Mouse (Mus musculus) forebrain, postnatal 0 days (tissue): Measurements from ENCODE around the gene Hat1. TPM values are rescaled to one million over a fixed set of nuclear protein-coding genes. Genes with fewer than 3 reads are reported as not detected.

ENCODE experiments used
- ATAC-seq: fragments of 200-750 bp; cut with Nextera tagmentation; 2 replicates; pipeline ENCODE4 v1.8.0; 2017; ENCODE audit warnings: mild to moderate bottlenecking, moderate library complexity
- DNase-seq: peaks from one replicate; pipeline ENCODE4 v3.0.0-alpha.2; 2015
- H3K27ac ChIP-seq: fragments of 300-500 bp; sonication (generic); 2 replicates; pipeline ENCODE4 v1.5.1; 2014; ENCODE audit warnings: low read depth, mild to moderate bottlenecking, antibody characterized with exemption, low read length, moderate library complexity, mixed read lengths
- H3K27me3 ChIP-seq: fragments of 300-500 bp; sonication (generic); 2 replicates; pipeline ENCODE4 v1.6.1; 2014; ENCODE audit warnings: mild to moderate bottlenecking, low read length, mixed read lengths; ENCODE audit not compliant: insufficient read depth
- H3K36me3 ChIP-seq: fragments of 300-500 bp; sonication (generic); 2 replicates; pipeline ENCODE4 v1.6.1; 2014; ENCODE audit warnings: mild to moderate bottlenecking, moderate library complexity; ENCODE audit not compliant: insufficient read depth
- H3K4me1 ChIP-seq: fragments of 300-500 bp; sonication (generic); 2 replicates; pipeline ENCODE4 v1.6.1; 2014; ENCODE audit warnings: antibody characterized with exemption; ENCODE audit not compliant: insufficient read depth
- H3K4me2 ChIP-seq: fragments of 300-500 bp; sonication (generic); 2 replicates; pipeline ENCODE4 v1.6.1; 2014; ENCODE audit warnings: low read depth, mild to moderate bottlenecking, moderate library complexity
- H3K4me3 ChIP-seq: fragments of 300-500 bp; sonication (generic); 2 replicates; pipeline ENCODE4 v1.5.1; 2014; ENCODE audit warnings: low read depth, low read length, mixed read lengths
- H3K9ac ChIP-seq: fragments of 300-500 bp; sonication (generic); 2 replicates; pipeline ENCODE4 v1.6.1; 2014; ENCODE audit warnings: mild to moderate bottlenecking
- H3K9me3 ChIP-seq: fragments of 300-500 bp; sonication (generic); 2 replicates; pipeline ENCODE4 v1.6.1; 2016; ENCODE audit warnings: low read length
- CTCF ChIP-seq: sonication (generic); IDR thresholded peaks from 2 replicates; pipeline ENCODE4 v1.5.1; 2016; ENCODE audit warnings: antibody characterized with exemption, control low read depth, low read depth
- WGBS: fragments of 180-500 bp; shearing (Covaris S2); extraction: QIAGEN DNeasy Blood & Tissue Kit; methylation state at CpG from one replicate; pipeline ENCODE4 v1.1.7; 2014; 5-methylcytosine and 5-hydroxymethylcytosine counted together
- polyA plus RNA-seq: library from polyadenylated mRNA; unstranded; fragments of >200 nt; fragmentation: Nextera tagmentation; extraction: Ambion mirVana; gene quantifications from 2 replicates; pipeline ENCODE4 v1.2.1, GENCODE M21; 2015
- total RNA-seq: library from RNA; depleted of rRNA; stranded (reverse); fragments of >200 nt; gene quantifications from 2 replicates; pipeline ENCODE4 v1.2.3, GENCODE M21; 2014

Gene Hat1
- total and polyA plus RNA-seq, 2 experiments from 2014 or later: 27.1 to 37.1 TPM

DNA sequence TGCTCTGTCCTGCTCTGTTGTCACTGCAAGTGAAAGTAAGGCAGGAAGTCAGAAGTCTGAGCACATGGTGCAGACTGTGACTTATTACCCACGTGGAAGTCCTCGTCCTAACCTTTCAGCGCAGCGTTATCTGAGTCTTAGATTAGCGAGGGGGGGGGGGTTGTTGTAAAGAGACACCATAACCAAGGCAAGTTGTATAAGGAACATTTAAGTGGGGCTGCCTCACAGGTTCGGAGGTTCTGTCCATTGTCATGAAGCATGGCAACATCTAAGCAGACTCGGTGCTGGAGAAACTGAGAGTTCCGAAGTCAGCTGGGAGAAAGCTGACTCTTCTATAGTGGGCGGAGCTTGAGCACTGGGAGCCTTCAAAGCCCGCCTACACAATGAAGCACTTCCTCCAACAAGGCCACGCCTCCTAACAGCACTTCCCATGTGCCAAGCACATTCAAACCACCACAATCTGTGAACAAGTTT, 12.3 kb upstream of the Hat1 start:
- Histone ChIP-seq H3K4me1 (no peaks in the 10 kb centered on the region), H3K4me3 (no peak overlapping the region), H3K4me2 (no peak overlapping the region), H3K27ac (no peak overlapping the region), H3K9me3 (no peaks in the 10 kb centered on the region), H3K9ac (no peak overlapping the region), H3K27me3 (no peaks in the 10 kb centered on the region), H3K36me3 (no peaks in the 10 kb centered on the region)
- no peak for ATAC-seq
- TF ChIP-seq CTCF: no peak
- WGBS: 53% methylated on average over 11 of the region's 11 CpGs
- DNase-seq: no peak

DNA sequence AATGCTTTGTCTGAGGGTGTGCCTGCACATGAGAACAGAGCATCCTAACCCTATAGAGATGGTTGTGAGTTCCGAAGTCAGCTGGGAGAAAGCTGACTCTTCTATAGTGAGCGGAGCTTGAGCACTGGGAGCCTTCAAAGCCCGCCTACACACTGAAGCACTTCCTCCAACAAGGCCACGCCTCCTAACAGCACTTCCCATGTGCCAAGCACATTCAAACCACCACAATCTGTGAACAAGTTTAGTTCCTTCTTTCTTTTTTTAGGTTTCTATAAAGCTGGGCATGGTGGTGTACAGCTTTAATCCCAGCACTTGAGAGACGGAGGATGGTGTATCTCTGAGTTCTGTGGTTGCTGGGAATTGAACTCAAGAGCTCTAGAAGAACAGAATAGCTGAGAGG, 11.3 kb upstream of the Hat1 start:
- no peaks in the 10 kb centered on the region for H3K9me3 ChIP-seq
- no peaks in the 10 kb centered on the region for H3K4me1 ChIP-seq
- TF ChIP-seq CTCF: no peak
- H3K4me3 ChIP-seq: no peak overlapping the region
- H3K27me3 ChIP-seq: no peaks in the 10 kb centered on the region
- no peak for ATAC-seq
- no peak overlapping the region for H3K27ac ChIP-seq
- H3K9ac ChIP-seq: no peak overlapping the region
- no peaks in the 10 kb centered on the region for H3K36me3 ChIP-seq
- no peak for DNase-seq
- WGBS: 89% methylated on average over 5 of the region's 5 CpGs
- no peak overlapping the region for H3K4me2 ChIP-seq

DNA sequence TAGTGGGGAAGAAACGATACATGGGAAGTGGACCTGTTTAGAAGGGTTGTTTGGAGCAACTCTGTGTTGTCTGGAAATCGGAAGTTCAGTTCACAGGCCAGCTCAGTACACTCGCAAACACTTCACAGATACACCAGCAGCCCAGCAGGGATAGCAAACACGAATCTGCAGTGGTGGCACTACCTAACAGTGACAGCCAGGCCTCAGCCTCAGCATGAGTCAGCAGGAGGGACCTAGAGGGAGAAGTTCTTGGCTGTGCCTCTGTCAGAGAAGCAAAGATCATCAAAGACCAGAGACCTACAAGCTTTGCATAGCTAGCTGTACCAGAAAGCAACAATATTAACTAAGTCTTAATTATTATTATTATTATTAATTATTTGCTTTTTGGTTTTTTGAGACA, 6.8 kb upstream of the Hat1 start:
- H3K36me3 ChIP-seq: no peaks in the 10 kb centered on the region
- no peaks in the 10 kb centered on the region for H3K4me1 ChIP-seq
- 82% methylated on average over 4 of the region's 4 CpGs for WGBS
- H3K27ac ChIP-seq: no peak overlapping the region
- no peak overlapping the region for H3K9ac ChIP-seq
- H3K27me3 ChIP-seq: no peaks in the 10 kb centered on the region
- no peak overlapping the region for H3K4me3 ChIP-seq
- no peak for DNase-seq
- ATAC-seq: no peak
- H3K9me3 ChIP-seq: no peaks in the 10 kb centered on the region
- TF ChIP-seq CTCF: no peak
- no peak overlapping the region for H3K4me2 ChIP-seq

DNA sequence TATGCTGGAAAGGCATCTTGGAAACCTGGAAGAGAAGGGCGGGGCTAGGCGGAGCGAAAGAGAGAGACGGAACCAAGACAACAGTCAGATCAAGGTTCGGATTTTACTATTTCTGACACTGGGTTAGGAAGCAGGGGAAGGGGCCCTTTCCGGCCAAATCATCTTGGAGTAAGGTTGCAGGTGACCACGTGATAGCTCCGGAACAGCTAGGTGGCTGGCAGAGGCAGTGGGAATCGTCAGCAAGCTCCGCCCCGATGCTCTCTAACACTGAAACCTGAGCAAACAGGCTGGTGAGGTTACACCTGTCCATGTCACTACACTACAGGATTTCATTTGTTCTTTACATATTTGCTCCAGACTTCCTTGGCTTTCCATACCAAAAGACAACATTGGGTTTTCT, 4.9 kb upstream of the Hat1 start:
- Histone ChIP-seq H3K4me1 (no peaks in the 10 kb centered on the region), H3K9me3 (no peaks in the 10 kb centered on the region), H3K4me3 (no peak overlapping the region), H3K36me3 (no peaks in the 10 kb centered on the region), H3K9ac (no peak overlapping the region), H3K27ac (no peak overlapping the region), H3K4me2 (no peak overlapping the region), H3K27me3 (no peaks in the 10 kb centered on the region)
- DNase-seq (no peak), ATAC-seq (no peak)
- 52% methylated on average over 11 of the region's 11 CpGs for WGBS
- TF ChIP-seq CTCF: no peak

DNA sequence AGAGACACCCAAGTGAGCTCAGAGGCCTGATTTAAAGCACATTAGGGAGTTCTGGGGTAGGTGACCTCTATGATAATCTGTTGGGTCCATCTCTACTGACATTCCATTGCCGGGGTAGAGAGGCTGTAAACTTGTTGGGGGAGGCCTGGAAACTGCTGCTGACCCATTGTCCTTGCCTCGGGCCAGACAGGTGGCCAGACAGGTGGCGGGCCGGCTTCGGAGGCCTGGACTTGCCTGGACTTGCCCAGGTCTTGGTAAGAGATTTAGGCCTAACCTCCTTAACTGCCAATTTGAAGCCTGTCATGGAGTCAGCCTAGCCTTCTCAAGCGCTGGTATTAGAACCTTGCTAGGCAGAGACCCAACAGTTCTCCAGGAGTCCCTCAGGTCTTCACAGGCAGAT, 992 bp upstream of the Hat1 start:
- Histone ChIP-seq H3K9me3 (no peaks in the 10 kb centered on the region), H3K4me2 (no peak overlapping the region), H3K9ac (no peak overlapping the region), H3K36me3 (no peaks in the 10 kb centered on the region), H3K27ac (no peak overlapping the region), H3K4me1 (no peaks in the 10 kb centered on the region), H3K4me3 (no peak overlapping the region), H3K27me3 (no peaks in the 10 kb centered on the region)
- ATAC-seq (no peak), DNase-seq (no peak)
- TF ChIP-seq CTCF: no peak
- WGBS: 94% methylated on average over 6 of the region's 6 CpGs

DNA sequence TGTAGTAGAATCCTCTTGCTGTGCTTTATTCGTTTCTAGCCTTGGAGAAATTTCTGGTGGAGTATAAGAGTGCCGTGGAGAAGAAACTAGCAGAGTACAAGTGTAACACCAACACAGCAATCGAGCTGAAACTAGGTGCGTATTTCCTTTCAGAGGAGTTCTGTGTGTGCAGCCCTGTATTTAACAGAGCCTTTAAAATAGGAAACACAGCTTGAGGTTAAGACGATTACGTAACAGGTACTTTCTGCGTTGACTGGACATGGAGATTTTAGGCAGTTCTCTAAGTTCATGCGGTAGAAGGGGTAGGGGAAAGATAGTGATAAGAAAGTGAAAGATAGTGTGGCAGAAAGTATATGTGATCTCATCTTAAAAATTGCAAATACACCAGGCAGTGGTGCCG, 1.1 kb downstream of the Hat1 start:
- Histone ChIP-seq H3K4me1 (no peaks in the 10 kb centered on the region), H3K27me3 (no peaks in the 10 kb centered on the region), H3K4me2 (peak overlapping the region; percentile 87), H3K36me3 (no peaks in the 10 kb centered on the region), H3K9ac (peak overlapping the region; percentile 57; the same call in 1 of the 2 replicates), H3K9me3 (no peaks in the 10 kb centered on the region), H3K27ac (no peak overlapping the region), H3K4me3 (peak overlapping the region; percentile 79)
- no peak for TF ChIP-seq CTCF
- no peak for ATAC-seq
- 59% methylated on average over 9 of the region's 9 CpGs for WGBS
- DNase-seq: no peak

DNA sequence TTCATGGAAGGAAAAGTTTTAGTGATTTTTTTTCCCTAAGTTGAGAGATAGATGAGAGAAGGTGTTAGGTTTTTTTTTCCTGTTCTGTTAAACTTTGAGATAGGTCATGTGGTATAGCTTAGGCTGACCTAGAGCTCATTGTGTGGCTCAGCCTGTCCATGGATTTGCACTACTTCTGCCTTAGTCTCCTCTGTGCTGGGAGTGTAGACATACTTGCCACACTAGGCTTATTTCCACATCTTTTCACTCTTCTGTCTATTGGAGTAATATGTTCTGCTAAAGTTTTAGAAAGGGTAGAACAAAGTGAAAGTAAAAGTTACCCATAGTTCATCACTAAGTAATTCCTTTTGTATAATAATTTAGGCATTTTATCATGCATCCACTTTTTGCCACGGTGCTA, 16.9 kb downstream of the Hat1 start:
- no peak overlapping the region for H3K4me3 ChIP-seq
- no peak for ATAC-seq
- H3K4me1 ChIP-seq: no peaks in the 10 kb centered on the region
- no peak overlapping the region for H3K4me2 ChIP-seq
- no peak overlapping the region for H3K27ac ChIP-seq
- no peak for TF ChIP-seq CTCF
- H3K9ac ChIP-seq: no peak overlapping the region
- H3K9me3 ChIP-seq: no peaks in the 10 kb centered on the region
- no peaks in the 10 kb centered on the region for H3K36me3 ChIP-seq
- WGBS: 92% methylated on average over 1 of the region's 1 CpGs
- DNase-seq: no peak
- H3K27me3 ChIP-seq: no peaks in the 10 kb centered on the region
